In genomic region chr12:101976651-101977403, GRCm38 (mm10) we compare ENCODE assay signal across 7 mouse cellular contexts. TPM values are rescaled to one million over a fixed set of nuclear protein-coding genes. Genes with fewer than 3 reads are reported as not detected.
A peak's percentile ranks its signal among the peaks of the same experiment; 100 is the strongest.
DNase-seq lines count a peak whose midpoint lies in the region; ATAC-seq and TF ChIP-seq lines count a peak whose summit lies in the region.

No protein-coding gene starts in this region.

- H3K9ac ChIP-seq in limb, embryonic 14.5 days (ENCODE audit: low read depth, low read length, severe bottlenecking): peak overlapping the region; percentile 92
- peak overlapping the region; percentile 94 for H3K9ac ChIP-seq in stomach, postnatal 0 days (ENCODE audit: low read length)

- no peak for DNase-seq in spleen, adult 2 months (ENCODE audit: low read depth in 1 of 2, low spot score in 2 of 2)
- no peak for DNase-seq in spleen, adult 18-20 months
- DNase-seq in limb, embryonic 14.5 days (ENCODE audit: low spot score): no peak
- DNase-seq in stomach, postnatal 0 days (ENCODE audit: low spot score): no peak
- DNase-seq in layer of hippocampus, postnatal 36 days: no peak
- DNase-seq in frontal cortex, adult 2 months (ENCODE audit: extremely low spot score in 1 of 2, low spot score in 1 of 2): no peak

- no peak for TF ChIP-seq EP300 in stomach, postnatal 0 days (optimal IDR thresholded peaks at IDR 0.05)

- peak overlapping the region; percentile 92 for H3K4me3 ChIP-seq in spleen, adult 2 months (ENCODE audit: extremely low read depth, insufficient read depth, insufficient read length)
- peak overlapping the region; percentile 78 for H3K4me3 ChIP-seq in embryonic fibroblast, embryonic 13.5 days (ENCODE audit: insufficient read depth, low read length)
- peak overlapping the region; percentile 96 for H3K4me3 ChIP-seq in limb, embryonic 14.5 days (replicated peaks; ENCODE audit: low read length)
- peak overlapping the region; percentile 91 for H3K4me3 ChIP-seq in stomach, postnatal 0 days (ENCODE audit: low read depth, low read length)

- H3K9me3 ChIP-seq in limb, embryonic 14.5 days (ENCODE audit: control insufficient read depth, low read length): no peaks in the 10 kb centered on the region
- no peaks in the 10 kb centered on the region for H3K9me3 ChIP-seq in stomach, postnatal 0 days (ENCODE audit: control insufficient read depth, low read length)

- WGBS in spleen, adult 2 months: 6% methylated on average over 13 of the region's 13 CpGs
- whole genome bisulfite sequencing in limb, embryonic 14.5 days: 21% methylated on average over 13 of the region's 13 CpGs
- WGBS in stomach, postnatal 0 days: 12% methylated on average over 13 of the region's 13 CpGs

- H3K4me2 ChIP-seq in limb, embryonic 14.5 days (replicated peaks; ENCODE audit: low read depth, low read length, severe bottlenecking): peak overlapping the region; percentile 64
- H3K4me2 ChIP-seq in stomach, postnatal 0 days (replicated peaks; ENCODE audit: low read depth): peak overlapping the region; percentile 74

- no peak for ATAC-seq in limb, embryonic 14.5 days (ENCODE audit: low FRiP score, low read depth)
- no peak for ATAC-seq in stomach, postnatal 0 days (ENCODE audit: low FRiP score, low TSS enrichment)

- H3K4me1 ChIP-seq in spleen, adult 2 months (ENCODE audit: control insufficient read depth, insufficient read depth, insufficient read length): peaks cover 9% of the 10 kb centered on the region
- H3K4me1 ChIP-seq in embryonic fibroblast, embryonic 13.5 days (ENCODE audit: control insufficient read depth, insufficient read depth, low read length): peaks cover 7% of the 10 kb centered on the region
- peaks cover 17% of the 10 kb centered on the region for H3K4me1 ChIP-seq in limb, embryonic 14.5 days (ENCODE audit: control insufficient read depth, insufficient read depth, low read length)
- H3K4me1 ChIP-seq in stomach, postnatal 0 days (replicated peaks; ENCODE audit: control insufficient read depth, insufficient read depth): peaks cover 3% of the 10 kb centered on the region; the same call in 1 of the 2 replicates

- no peak for TF ChIP-seq CTCF in spleen, adult 2 months (IDR thresholded peaks at IDR 0.05; ENCODE audit: extremely low read depth, insufficient read depth, insufficient read length, insufficient replicate concordance)
- TF ChIP-seq CTCF in embryonic fibroblast, embryonic 13.5 days (IDR thresholded peaks at IDR 0.05; ENCODE audit: borderline replicate concordance, insufficient read depth, low read length): no peak
- no peak for TF ChIP-seq CTCF in stomach, postnatal 0 days (IDR thresholded peaks at IDR 0.05; ENCODE audit: low read depth)

- H3K27ac ChIP-seq in spleen, adult 2 months (ENCODE audit: insufficient read depth, low read length): peak overlapping the region; percentile 98; the same call in 1 of the 2 replicates
- peak overlapping the region; percentile 70; the same call in 1 of the 2 replicates for H3K27ac ChIP-seq in embryonic fibroblast, embryonic 13.5 days (ENCODE audit: insufficient read depth, low read length)
- no peak overlapping the region for H3K27ac ChIP-seq in limb, embryonic 14.5 days (replicated peaks; ENCODE audit: low read depth, low read length)
- peak overlapping the region; percentile 96 for H3K27ac ChIP-seq in stomach, postnatal 0 days (replicated peaks)

- no peaks in the 10 kb centered on the region; the same call in 1 of the 2 replicates for H3K36me3 ChIP-seq in spleen, adult 2 months (ENCODE audit: control insufficient read depth, insufficient read depth, low read length)
- H3K36me3 ChIP-seq in limb, embryonic 14.5 days (ENCODE audit: control insufficient read depth, insufficient read depth, low read length): peaks cover 11% of the 10 kb centered on the region
- H3K36me3 ChIP-seq in stomach, postnatal 0 days (ENCODE audit: control insufficient read depth, insufficient read depth, low read length): no peaks in the 10 kb centered on the region

- no peak for TF ChIP-seq POLR2A in spleen, adult 2 months (IDR thresholded peaks at IDR 0.05; ENCODE audit: low read depth, low read length)
- TF ChIP-seq POLR2A in embryonic fibroblast, embryonic 13.5 days (IDR thresholded peaks at IDR 0.05; ENCODE audit: low read depth, low read length): no peak
- no peak for TF ChIP-seq POLR2A in limb, embryonic 14.5 days (IDR thresholded peaks at IDR 0.05; ENCODE audit: borderline replicate concordance, extremely low read depth, insufficient read depth, insufficient read length)

- H3K27me3 ChIP-seq in spleen, adult 2 months (ENCODE audit: control insufficient read depth, insufficient read depth, low read length): no peaks in the 10 kb centered on the region
- H3K27me3 ChIP-seq in limb, embryonic 14.5 days (ENCODE audit: control insufficient read depth, insufficient read depth, low read length): no peaks in the 10 kb centered on the region
- H3K27me3 ChIP-seq in stomach, postnatal 0 days (ENCODE audit: control insufficient read depth, insufficient read depth, low read length): no peaks in the 10 kb centered on the region

RNA-seq across cellular contexts. Expression of gene Cpsf2, which starts 1.0 kb away (rescaled TPM):
- 3.2 and 3.6 TPM in 2 replicates for polyA plus RNA-seq in spleen, adult 2 months (2012; rRNA removed)
- 32.7 and 35.5 TPM in 2 replicates for polyA plus RNA-seq in embryonic fibroblast, embryonic 13.5 days (2011; ENCODE audit: insufficient read length, low read depth, missing spikeins)
- 12.3 and 14.3 TPM in 2 replicates for polyA plus RNA-seq in limb, embryonic 14.5 days (2012; rRNA removed)
- polyA plus RNA-seq in limb, embryonic 14.5 days (2014; fragmentation: Nextera tagmentation; extraction: Ambion mirVana): 26.7 and 29.5 TPM in 2 replicates
- 12.1 and 13.9 TPM in 2 replicates for polyA plus RNA-seq in stomach, postnatal 0 days (2015; fragmentation: Nextera tagmentation; extraction: Ambion mirVana)
- total RNA-seq in layer of hippocampus, postnatal 36 days (2021): 10 to 100 TPM; 27.8 to 28.8 TPM
- 13.8 and 16.1 TPM in 2 replicates for polyA plus RNA-seq in frontal cortex, adult 2 months (2012; rRNA removed)

RNA-seq across cellular contexts. Expression of gene Atxn3, which starts 18.8 kb away (rescaled TPM):
- polyA plus RNA-seq in spleen, adult 2 months (2012; rRNA removed): 2.4 and 3.0 TPM in 2 replicates
- 13.1 and 15.9 TPM in 2 replicates for polyA plus RNA-seq in embryonic fibroblast, embryonic 13.5 days (2011; ENCODE audit: insufficient read length, low read depth, missing spikeins)
- 10.2 and 11.1 TPM in 2 replicates for polyA plus RNA-seq in limb, embryonic 14.5 days (2012; rRNA removed)
- 9.6 and 10.9 TPM in 2 replicates for polyA plus RNA-seq in limb, embryonic 14.5 days (2014; fragmentation: Nextera tagmentation; extraction: Ambion mirVana)
- 12.0 and 13.4 TPM in 2 replicates for polyA plus RNA-seq in stomach, postnatal 0 days (2015; fragmentation: Nextera tagmentation; extraction: Ambion mirVana)
- total RNA-seq in layer of hippocampus, postnatal 36 days (2021): 10 to 100 TPM; 21.9 to 22.7 TPM
- 21.0 and 21.5 TPM in 2 replicates for polyA plus RNA-seq in frontal cortex, adult 2 months (2012; rRNA removed)
